Mouse (Mus musculus) left cerebral cortex, postnatal 25 days (tissue): ENCODE measurements around the gene Sgms2. TPM values are rescaled to one million over a fixed set of nuclear protein-coding genes. Genes with fewer than 3 reads are reported as not detected.
"Not testable (repeated sequence)": the region's sequence is repeated elsewhere in the genome, so short reads cannot be mapped to it uniquely, and the experiment has no call there.

Experiments used
- DNase-seq, 2 experiments: peaks; one replicate each; pipeline ENCODE4 v3.0.0; 2022; ENCODE audit warnings: low spot score in 2 of 2, mixed read lengths in 1 of 2
- intact Hi-C: fragments of 180-260 bp; cut with DNase I; formaldehyde crosslinking; loops from one replicate; pipeline ENCODE4 v1.15.1; 2025
- total RNA-seq, 2 experiments: library from RNA; stranded (reverse); gene quantifications; 2 replicates each; pipeline ENCODE4 v1.2.3; 2021

Sgms2 gene
- total RNA-seq, 2 experiments from 2014 or later = 2.0 TPM

DNA sequence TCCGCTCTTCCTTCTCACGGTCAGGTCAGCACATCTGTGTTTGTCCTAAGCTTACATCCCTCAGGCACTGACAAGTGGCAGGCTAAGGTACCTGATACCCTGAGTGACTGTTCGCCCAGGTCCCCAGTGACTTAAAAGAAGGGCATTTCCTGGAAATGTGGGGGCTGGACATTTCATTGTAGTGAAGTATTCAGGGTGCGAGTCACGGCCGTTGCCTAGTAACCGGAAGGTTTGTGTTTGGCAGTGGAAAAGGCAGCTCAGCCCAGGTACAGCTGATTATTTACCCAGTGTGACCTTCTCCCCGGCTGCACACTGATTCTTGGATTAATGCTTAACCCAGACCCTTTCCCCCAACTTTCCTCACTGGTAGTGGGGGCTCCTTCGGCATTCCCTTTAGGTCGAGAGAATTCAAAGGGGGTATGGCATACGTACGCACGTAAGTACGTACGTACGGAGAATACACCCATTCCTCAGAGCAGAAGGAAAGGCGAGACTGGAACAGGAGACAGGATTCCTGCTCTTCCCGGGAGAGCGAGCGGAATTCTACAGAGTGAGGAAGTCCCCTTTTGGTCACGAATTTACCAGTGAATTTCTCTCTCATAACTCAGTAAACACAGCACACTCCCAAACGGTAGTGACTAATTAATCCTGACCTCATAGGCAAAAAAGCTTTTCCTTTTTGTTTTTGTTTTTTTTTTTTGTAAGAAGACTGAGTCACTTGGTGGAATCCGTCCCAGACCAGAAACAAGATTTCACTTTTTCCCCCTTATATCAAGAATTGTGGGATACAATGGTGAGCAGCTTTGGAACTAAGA lies 126.4 kb downstream of the Sgms2 start:
- intact Hi-C loops = no loop called here
- no peak for DNase-seq

GRCm38 (mm10) chr3:131364194-131364593 lies 127.0 kb downstream of the Sgms2 start:
- DNase-seq = no peak
- intact Hi-C loops = no loop called here

DNA sequence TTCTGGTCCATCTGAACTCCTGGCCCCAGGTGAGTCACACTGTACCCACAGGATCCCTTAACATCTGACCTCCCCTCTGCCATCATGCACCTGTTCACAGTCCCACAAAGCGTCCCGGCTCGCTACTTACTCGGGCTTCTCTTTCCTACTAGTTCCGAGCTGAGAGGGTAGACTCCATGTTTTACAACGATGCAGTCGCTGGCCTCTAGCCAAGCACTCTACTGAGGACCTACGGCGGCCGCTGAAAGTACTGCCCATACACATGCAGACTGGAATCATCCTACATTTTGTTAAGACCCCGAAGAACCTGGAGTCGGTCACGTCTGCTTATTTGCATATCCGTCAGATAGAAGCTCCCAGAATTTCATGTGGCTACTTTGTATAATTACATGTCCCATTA lies 127.6 kb downstream of the Sgms2 start:
- intact Hi-C loops = no loop called here

GRCm38 (mm10) chr3:131361960-131362359 lies 129.3 kb downstream of the Sgms2 start:
- intact Hi-C loops = no loop called here
- no peak for DNase-seq

More for the DNA sequence above, 127.6 kb downstream of the Sgms2 start:
- no peak for DNase-seq

DNA sequence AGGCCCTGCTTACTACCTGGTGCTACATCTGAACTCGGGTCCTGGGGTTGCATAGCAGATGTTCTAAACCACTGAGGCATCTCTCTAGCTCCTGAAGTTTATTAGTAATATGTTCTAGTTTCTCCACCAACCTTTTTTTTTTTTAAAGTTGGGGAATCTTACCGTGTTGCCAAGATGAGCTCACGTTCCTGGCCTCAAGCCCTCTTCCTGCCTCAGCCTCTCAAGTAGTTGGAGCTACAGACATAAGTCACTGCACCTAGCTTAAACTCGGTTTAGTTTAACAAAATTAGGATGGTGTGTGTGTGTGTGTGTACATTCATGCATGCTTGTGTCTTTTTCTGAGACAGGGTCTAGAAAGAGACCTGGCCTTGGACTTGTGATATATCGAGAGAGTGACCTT lies 132.2 kb downstream of the Sgms2 start:
- intact Hi-C loops = no loop called here
- no peak for DNase-seq

GRCm38 (mm10) chr3:131358205-131358604 lies 133.0 kb downstream of the Sgms2 start:
- intact Hi-C loops = no loop called here
- no peak for DNase-seq

DNA sequence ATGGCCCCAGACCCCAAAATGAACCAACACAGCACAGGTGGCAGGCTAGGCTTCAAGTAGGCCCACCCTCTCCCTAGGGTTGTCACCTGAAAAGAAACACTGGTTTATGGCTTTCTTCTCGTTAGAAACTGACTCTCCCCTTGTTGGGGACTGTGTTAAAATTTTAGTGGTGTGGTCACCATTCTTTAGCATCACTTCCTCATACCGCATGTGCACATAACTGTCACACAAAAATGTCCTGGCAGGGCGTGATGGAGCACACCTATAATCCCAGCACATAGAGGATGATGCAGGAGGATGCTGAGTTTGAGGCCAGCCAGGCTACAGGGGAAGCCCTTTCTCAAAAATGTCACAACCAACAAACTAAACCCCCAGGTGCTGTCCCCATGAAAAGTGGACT lies 133.6 kb downstream of the Sgms2 start:
- no peak for DNase-seq
- intact Hi-C loops = no loop called here

DNA sequence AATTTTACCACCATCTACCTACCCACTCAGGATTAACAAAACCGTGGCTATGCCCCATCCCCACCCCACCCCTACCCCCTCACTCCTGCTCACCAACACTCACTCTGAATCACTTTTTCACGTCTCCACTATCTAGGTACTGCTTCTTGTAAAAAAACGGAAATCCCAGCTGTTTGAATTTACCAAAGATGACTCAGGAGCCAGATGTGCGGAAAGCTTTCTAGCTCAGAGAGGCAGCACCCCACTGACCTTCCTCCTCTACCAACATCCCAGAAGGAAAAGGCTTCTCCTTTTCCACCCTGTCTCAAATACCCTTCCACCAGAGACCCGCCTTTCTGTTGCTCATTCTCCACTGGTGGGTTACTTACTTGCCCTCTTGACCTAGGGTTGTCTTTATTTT lies 135.2 kb downstream of the Sgms2 start:
- DNase-seq = no peak
- intact Hi-C loops = no loop called here

DNA sequence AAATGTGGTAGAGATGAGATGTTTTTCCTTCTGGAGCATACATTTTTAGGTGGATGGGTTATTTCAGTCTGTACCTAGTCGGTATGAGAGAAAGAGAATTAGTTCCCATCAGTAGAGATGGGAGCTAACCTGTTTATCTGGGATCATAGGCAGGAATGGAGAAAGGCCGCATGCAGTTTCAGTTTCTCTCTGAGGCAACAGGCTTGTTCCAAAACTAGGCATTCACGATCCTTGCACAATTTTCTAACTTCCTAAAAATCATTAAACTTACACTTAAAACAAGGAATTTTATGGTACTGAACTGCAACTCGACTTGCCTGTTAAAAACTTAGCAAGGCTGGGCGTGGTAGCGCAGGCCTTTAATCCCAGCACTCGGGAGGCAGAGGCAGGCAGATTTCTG lies 140.7 kb downstream of the Sgms2 start:
- intact Hi-C loops = no loop called here
- no peak for DNase-seq

DNA sequence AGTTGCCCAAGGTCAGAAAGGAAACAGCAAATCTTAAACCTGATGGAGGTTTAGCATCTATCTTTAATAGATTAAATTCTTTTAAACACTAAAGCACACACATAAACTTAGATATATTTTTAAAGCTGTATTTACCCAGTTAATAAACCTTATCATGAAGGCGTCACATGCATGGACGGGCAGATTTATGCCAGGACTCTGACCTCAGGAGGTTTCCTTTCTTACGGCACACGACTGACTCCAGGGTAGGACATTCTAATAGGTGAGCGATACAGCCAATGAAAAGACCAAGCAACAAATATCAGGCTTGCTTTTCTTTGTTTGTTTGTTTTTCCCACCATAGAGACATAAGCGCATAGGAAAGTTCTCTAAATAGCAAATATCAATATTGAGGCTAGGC lies 142.2 kb downstream of the Sgms2 start:
- no peak for DNase-seq
- intact Hi-C loops = no loop called here

- DNase-seq = no peak
- intact Hi-C loops = no loop called here
Measured at GRCm38 (mm10) chr3:131348579-131348950, 142.6 kb downstream of the Sgms2 start.

DNA sequence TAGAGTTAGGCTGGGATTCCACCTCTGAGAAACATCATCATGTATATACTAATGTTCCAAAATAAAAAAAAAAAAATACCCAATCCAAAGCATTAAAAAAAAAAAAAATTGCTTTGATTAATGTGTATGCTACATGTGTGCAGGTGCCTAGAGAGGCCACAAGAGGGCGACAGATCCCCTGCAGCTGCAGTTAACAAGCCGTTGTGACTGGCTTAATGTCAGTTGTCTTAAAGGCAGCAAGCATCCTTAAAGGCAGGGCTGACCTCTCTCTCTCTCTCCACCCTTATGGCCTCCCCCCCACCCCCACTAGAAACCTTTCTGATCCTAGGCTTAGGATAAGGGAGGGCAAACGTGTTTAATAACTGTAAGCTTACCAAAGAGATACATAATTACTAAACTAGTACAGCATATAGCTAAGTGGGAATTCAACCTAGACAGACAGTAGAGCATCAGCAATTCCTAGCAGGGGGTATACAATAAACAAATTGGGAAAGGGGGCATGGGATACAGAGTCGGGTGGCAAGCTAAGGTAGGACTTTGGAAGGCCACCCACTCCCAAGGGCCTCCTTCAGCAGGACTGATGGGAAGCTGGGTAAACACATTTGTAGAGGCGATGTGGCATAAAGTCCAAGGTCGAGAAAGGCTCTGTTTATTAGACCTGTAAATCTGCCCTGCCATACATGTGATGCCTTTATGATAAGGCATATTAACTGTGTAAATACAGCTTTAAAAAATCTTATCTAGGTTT lies 143.2 kb downstream of the Sgms2 start:
- no peak for DNase-seq
- intact Hi-C loops = no loop called here

DNA sequence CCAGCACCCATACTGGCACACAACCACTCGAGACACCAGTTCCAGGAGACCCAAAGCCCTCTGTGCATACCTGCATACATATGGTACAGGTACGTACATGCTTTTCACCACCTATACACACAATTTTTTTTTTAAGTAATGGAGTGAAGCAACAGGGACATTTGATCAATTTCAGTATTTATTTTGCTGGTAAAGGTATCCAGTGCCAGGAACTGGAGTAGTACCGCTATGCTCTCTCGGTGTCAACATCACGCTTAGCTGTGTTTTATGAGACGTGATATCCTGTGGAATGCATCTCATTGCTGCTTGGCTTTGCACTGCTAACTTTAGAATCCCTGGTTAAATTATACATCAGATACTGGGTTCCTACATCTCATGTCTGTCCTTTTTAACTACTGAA lies 145.3 kb downstream of the Sgms2 start:
- intact Hi-C loops = no loop called here
- DNase-seq = no peak

GRCm38 (mm10) chr3:131343311-131343710 lies 147.9 kb downstream of the Sgms2 start:
- no peak for DNase-seq
- intact Hi-C loops = no loop called here

DNA sequence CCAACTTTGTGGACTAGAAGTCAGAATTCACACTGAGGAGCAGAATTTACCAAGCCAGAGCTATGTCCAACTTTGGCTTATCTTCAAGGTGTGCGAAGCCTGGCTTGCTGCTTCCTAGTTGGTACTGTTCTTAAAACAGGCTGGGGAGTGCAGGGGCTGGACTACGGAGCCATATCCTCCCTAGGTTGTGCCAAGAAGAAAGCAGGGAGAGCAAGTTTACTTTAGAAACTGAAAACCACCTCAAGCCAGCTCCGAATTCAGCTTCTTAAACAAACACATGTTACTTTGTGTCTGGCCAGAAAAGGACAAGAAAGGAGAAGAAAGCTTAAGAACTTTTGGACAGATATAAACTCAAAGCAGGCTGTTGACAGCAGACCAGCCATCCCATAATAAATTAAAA lies 150.3 kb downstream of the Sgms2 start:
- no peak for DNase-seq

DNA sequence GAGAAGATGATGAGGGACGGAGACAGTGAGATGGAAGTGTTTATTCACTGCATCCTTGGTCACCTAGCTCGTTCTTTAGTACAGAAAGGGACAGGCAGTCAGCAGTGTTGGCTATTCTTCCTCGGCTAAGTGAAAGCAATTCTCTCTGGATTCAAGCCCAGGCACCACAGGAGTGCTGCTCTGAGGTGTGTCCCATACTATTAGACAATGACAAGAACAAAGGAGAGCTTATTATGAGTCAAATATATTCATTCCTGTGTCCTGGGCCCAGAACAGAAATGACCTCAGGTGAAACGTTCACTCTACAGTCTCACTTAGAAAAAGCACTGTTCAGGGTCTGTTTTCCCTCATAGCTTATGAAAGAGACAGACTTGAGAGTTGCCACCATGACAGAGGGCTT lies 151.9 kb downstream of the Sgms2 start:
- no peak for DNase-seq
- intact Hi-C loops = no loop called here

More for the DNA sequence above, 150.3 kb downstream of the Sgms2 start:
- intact Hi-C loops = no loop called here

DNA sequence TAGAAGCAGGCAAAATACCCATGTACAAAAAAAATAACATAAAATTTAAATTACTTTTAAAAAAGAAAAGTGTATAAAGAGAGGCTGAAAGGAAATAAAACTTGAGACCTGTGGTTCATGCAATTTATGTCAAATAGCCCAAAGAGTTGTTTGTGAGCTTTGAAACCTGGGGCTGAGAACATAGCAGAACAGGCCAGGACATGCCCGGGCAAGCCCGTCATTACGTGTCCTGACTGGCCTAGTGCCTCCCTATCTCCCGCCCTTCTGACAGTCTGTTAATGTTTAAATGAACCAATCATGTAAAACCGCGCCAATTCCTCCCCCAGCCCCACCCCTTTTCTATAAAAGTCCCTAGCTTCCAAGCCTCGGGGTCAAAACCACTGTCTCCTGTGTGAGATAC lies 153.5 kb downstream of the Sgms2 start:
- intact Hi-C loops, DNase-seq: not testable (repeated sequence)

- intact Hi-C loops = no loop called here
- no peak for DNase-seq
Measured at GRCm38 (mm10) chr3:131336629-131337028, 154.6 kb downstream of the Sgms2 start.

DNA sequence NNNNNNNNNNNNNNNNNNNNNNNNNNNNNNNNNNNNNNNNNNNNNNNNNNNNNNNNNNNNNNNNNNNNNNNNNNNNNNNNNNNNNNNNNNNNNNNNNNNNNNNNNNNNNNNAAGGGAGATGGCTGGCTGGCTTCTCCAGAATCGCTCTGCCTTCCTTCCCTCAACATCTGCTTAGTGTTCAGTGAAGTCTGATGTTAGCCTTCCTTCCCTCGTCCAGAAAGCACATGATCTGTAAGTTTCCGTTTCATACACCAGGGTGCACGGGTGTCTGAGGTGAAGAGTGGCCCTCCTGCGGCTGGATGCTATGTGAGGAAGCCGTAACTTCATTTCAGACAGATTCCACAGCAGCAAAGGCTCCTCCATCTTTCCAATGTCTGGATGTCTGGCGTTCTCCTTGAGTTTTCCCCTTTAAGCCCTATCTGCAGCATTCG lies 156.1 kb downstream of the Sgms2 start:
- no peak for DNase-seq
- intact Hi-C loops = no loop called here

DNA sequence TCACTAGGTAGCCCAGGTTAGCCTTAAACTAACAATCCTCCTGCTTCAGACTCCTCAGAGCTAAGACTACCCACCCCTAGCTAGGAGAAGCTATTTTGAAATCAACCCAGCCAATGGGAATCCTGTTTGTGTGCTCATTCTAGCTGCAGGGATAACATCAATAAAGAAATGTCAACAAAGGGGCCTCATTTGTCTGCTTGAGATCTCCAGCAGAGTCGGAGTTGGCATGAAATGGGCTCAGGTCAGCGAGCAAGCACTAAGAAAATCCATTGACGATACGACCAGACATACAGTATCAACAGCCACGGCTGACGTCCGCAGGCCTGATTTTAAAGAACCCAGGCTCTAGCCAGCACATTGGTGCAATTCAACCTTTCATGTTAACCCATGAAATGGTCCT lies 164.0 kb downstream of the Sgms2 start:
- no peak for DNase-seq
- intact Hi-C loops = no loop called here

DNA sequence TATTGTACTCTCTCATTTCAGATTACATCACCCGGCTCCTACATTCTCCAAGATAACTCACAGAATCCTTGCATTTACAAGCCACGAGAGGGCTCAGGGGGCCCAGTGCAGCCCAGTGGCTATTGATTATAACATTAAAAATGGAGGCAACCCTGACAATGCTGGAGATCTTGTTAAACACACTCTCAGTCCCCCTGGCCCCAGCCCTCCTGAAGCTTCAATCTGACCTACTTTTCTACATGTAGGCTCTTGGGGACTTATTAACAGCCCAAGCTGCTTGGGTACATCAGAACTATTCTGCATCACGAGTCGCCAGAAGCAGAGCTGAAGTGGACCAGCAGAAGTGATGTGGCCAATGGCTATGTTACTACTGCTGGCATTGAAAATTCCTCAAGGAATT lies 164.6 kb downstream of the Sgms2 start:
- DNase-seq = no peak
- intact Hi-C loops = no loop called here
